Mouse (Mus musculus): ENCODE data around the gene Scrn2. TPM values are rescaled to one million over a fixed set of nuclear protein-coding genes. Genes with fewer than 3 reads are reported as not detected.

Gene Scrn2
- polyA plus RNA-seq, 1 experiment: 21.1 TPM

DNA sequence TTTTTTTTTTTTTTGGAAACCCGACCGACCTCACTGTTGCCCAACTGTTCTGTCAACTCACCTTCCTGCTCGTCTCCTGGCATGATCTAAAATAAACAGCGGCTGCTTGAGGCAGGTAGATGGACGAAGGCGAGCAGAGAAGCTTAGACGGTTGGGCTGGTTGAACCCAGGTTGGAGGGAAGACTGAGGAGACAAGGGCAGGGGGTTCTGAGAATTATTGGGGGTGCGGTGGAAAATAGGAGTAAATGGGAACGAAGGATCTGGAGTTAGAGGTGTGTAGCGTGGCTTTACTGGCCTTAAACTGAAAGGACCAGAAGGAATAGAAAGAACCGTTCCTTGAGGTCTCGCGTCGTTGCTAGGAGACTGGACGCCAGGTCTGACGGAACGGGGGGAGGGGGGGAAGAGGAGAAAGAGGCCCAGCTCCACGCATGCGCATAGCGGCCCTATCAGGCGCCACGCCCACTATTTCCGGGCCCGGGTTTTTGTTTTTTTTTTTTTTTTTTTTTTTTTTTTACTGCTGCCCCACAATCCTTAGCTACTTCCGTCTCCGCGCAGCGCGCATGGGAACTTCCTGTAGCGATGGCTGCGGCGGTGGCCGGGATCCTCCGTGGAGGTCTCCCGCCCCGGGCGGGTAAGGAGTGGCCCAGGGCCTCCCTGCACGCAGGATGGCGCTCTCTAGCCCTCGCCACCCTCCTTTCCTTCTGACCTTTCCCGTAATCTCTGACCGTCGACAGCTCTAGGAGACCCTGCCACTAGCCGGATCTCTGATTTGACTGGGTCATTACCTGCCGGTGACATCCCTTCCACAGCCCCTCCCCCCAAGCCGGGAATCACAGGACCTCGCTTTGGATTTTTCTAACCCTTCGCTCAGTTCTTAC lies 11.5 kb downstream of the Scrn2 start, which contains the start of the genes Lrrc46 and Mrpl10:
Gene Lrrc46 (minus strand): TSS at position 386 of the 878 bp plus-strand sequence.
Gene Mrpl10 (plus strand): TSS at position 539 of the 878 bp plus-strand sequence.
- Histone ChIP-seq H3K4me3 (ENCODE audit: insufficient read depth, poor library complexity, severe bottlenecking) (peak within 1 kb of the TSS; percentile 90), H3K79me3 (ENCODE audit: low read depth) (peaks cover 31% of the 10 kb centered on the region), H3K27me3 (ENCODE audit: control insufficient read depth, insufficient read depth, insufficient read length) (no peaks in the 10 kb centered on the region), H3ac (ENCODE audit: control insufficient read depth, insufficient read length, low read depth) (peak within 1 kb of the TSS; percentile 90), H3K36me3 (ENCODE audit: control insufficient read depth, insufficient read depth) (peaks cover 15% of the 10 kb centered on the region), H3K79me2 (ENCODE audit: control insufficient read depth, insufficient read depth) (peaks cover 38% of the 10 kb centered on the region)
- TF ChIP-seq CEBPB (IDR thresholded peaks at IDR 0.05; ENCODE audit: low read depth): no peak
- no peak for TF ChIP-seq MYOG (IDR thresholded peaks at IDR 0.05; ENCODE audit: control insufficient read depth, extremely low read depth, insufficient read length)
- no peak for TF ChIP-seq USF1 (IDR thresholded peaks at IDR 0.05; ENCODE audit: low read depth)
- peak; percentile 43 for TF ChIP-seq MAX (IDR thresholded peaks at IDR 0.05)
- TF ChIP-seq MYOD1 (IDR thresholded peaks at IDR 0.05; ENCODE audit: control insufficient read depth, insufficient read length, low read depth): no peak

DNA sequence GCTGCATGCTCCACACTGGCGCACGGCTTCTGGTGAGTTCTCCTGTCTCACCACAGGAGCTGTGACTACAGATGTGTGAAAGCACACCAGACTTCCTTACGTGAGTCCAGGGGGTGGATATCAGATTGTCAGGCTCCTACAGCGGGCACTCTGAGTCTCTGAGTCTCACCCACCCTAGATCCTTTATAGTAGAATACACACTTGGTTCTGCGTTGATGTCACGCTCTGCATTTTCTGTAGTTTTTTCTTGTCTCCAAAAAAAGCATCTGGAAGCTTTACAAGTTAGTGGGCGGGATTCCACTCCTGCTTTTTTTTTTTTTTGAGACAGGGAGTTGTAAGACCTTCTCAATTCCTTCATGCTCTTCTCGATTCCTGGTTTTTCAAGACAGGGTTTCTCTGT lies 15.2 kb downstream of the Scrn2 start:
- H3K36me3 ChIP-seq (ENCODE audit: control insufficient read depth, insufficient read depth): peaks cover 33% of the 10 kb centered on the region
- no peak overlapping the region for H3ac ChIP-seq (ENCODE audit: control insufficient read depth, insufficient read length, low read depth)
- no peak for TF ChIP-seq USF1 (IDR thresholded peaks at IDR 0.05; ENCODE audit: low read depth)
- no peak for TF ChIP-seq MYOG (IDR thresholded peaks at IDR 0.05; ENCODE audit: control insufficient read depth, extremely low read depth, insufficient read length)
- no peak for TF ChIP-seq CEBPB (IDR thresholded peaks at IDR 0.05; ENCODE audit: low read depth)
- TF ChIP-seq CTCF (IDR thresholded peaks at IDR 0.05; ENCODE audit: control insufficient read depth, insufficient read depth, insufficient read length): no peak
- no peak for TF ChIP-seq MYOD1 (IDR thresholded peaks at IDR 0.05; ENCODE audit: control insufficient read depth, insufficient read length, low read depth)
- TF ChIP-seq FOSL1 (IDR thresholded peaks at IDR 0.05; ENCODE audit: insufficient read depth, low read length, poor library complexity, severe bottlenecking): no peak
- no peak for TF ChIP-seq MAX (IDR thresholded peaks at IDR 0.05)
- peaks cover 38% of the 10 kb centered on the region for H3K79me2 ChIP-seq (ENCODE audit: control insufficient read depth, insufficient read depth)
- H3K27me3 ChIP-seq (ENCODE audit: control insufficient read depth, insufficient read depth, insufficient read length): no peaks in the 10 kb centered on the region
- no peak overlapping the region for H3K4me3 ChIP-seq (ENCODE audit: insufficient read depth, poor library complexity, severe bottlenecking)
- peaks cover 31% of the 10 kb centered on the region for H3K79me3 ChIP-seq (ENCODE audit: low read depth)

DNA sequence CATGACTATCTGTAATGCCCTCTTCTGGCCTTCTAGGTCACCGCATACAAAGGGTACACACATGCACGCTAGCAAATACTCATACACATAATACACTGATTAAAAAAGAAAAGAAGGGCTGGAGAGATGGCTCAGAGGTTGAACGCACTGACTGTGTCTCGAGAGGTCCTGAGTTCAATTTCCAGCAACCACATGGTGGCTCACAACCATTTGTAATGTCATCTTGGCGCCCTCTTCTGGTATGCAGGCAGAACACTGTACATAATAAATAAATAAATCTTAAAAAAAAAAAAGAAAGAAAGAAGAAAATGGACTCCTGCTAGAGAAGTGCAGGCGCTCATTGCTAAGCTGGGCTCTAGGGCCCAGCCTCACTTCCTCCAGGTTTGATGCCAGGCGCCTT lies 16.1 kb downstream of the Scrn2 start:
- Histone ChIP-seq H3K36me3 (ENCODE audit: control insufficient read depth, insufficient read depth) (peaks cover 33% of the 10 kb centered on the region), H3K79me3 (ENCODE audit: low read depth) (peaks cover 31% of the 10 kb centered on the region), H3ac (ENCODE audit: control insufficient read depth, insufficient read length, low read depth) (no peak overlapping the region), H3K27me3 (ENCODE audit: control insufficient read depth, insufficient read depth, insufficient read length) (no peaks in the 10 kb centered on the region), H3K79me2 (ENCODE audit: control insufficient read depth, insufficient read depth) (peaks cover 38% of the 10 kb centered on the region), H3K4me3 (ENCODE audit: insufficient read depth, poor library complexity, severe bottlenecking) (no peak overlapping the region)
- no peak for TF ChIP-seq MAX (IDR thresholded peaks at IDR 0.05)
- no peak for TF ChIP-seq MYOD1 (IDR thresholded peaks at IDR 0.05; ENCODE audit: control insufficient read depth, insufficient read length, low read depth)
- TF ChIP-seq MYOG (IDR thresholded peaks at IDR 0.05; ENCODE audit: control insufficient read depth, extremely low read depth, insufficient read length): no peak
- TF ChIP-seq CEBPB (IDR thresholded peaks at IDR 0.05; ENCODE audit: low read depth): no peak
- TF ChIP-seq USF1 (IDR thresholded peaks at IDR 0.05; ENCODE audit: low read depth): no peak
- no peak for TF ChIP-seq FOSL1 (IDR thresholded peaks at IDR 0.05; ENCODE audit: insufficient read depth, low read length, poor library complexity, severe bottlenecking)
- no peak for TF ChIP-seq CTCF (IDR thresholded peaks at IDR 0.05; ENCODE audit: control insufficient read depth, insufficient read depth, insufficient read length)

DNA sequence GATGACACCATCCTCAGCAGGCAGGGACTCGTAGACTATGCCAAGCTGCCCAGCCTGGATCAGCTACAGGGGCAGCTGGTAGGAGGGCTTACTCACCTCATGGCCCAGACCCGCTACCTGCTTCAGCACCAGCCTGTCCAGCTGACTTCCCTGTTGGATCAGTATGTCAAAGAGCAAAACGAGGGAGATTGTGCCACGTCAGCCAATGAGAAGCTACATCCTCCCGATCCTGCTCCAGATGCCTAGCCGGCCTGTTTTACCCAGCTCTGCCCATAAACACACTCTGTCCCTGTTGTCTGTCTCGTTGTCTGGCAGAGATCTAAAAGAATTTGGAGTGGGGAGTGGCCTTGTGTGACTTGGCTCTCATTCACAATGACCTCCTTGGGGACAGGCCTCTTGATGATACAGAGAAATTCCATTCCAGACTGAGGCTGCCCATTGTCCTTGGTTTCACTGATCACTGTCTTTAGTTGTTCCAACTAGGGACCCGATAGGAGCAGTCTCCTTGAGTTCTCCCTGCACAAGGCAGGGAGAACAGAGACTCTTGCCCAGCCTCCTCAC lies 18.4 kb downstream of the Scrn2 start:
- Histone ChIP-seq H3K4me3 (ENCODE audit: insufficient read depth, poor library complexity, severe bottlenecking) (no peak overlapping the region), H3K79me3 (ENCODE audit: low read depth) (peaks cover 15% of the 10 kb centered on the region), H3ac (ENCODE audit: control insufficient read depth, insufficient read length, low read depth) (no peak overlapping the region), H3K27me3 (ENCODE audit: control insufficient read depth, insufficient read depth, insufficient read length) (no peaks in the 10 kb centered on the region), H3K36me3 (ENCODE audit: control insufficient read depth, insufficient read depth) (peaks cover 33% of the 10 kb centered on the region), H3K79me2 (ENCODE audit: control insufficient read depth, insufficient read depth) (peaks cover 18% of the 10 kb centered on the region)
- no peak for TF ChIP-seq USF1 (IDR thresholded peaks at IDR 0.05; ENCODE audit: low read depth)

DNA sequence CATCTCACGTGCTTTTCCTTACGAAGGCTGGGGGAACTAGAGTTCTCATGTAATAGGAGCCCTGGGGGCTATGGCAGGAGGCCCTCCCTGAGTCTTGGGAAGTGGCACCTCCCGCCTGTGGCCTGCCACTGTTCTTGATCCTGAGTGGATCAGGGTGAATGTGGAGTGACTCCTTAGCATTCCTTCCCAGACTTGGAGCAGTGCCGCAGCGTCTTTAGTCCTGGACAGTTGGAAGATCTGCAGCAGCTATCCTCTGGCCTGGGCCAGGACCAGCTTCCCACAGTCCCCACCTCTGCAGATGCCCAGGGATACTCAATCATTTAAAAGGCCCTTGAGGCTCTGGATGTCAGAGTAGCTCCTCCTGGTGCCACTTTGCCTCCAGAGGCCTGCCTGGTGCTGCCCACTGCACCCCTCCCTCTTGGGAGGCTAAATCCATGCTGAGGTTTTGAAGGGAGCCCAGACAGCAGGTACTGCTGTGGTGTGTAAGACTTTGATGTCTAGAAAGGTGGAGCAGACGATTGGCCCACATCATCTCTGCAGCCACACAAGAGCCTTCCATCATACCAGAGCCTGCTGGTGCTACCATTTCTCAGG lies 19.9 kb downstream of the Scrn2 start:
- Histone ChIP-seq H3K4me3 (ENCODE audit: insufficient read depth, poor library complexity, severe bottlenecking) (no peak overlapping the region), H3K79me3 (ENCODE audit: low read depth) (peaks cover 5% of the 10 kb centered on the region), H3K36me3 (ENCODE audit: control insufficient read depth, insufficient read depth) (peaks cover 26% of the 10 kb centered on the region), H3K79me2 (ENCODE audit: control insufficient read depth, insufficient read depth) (peaks cover 4% of the 10 kb centered on the region), H3ac (ENCODE audit: control insufficient read depth, insufficient read length, low read depth) (no peak overlapping the region), H3K27me3 (ENCODE audit: control insufficient read depth, insufficient read depth, insufficient read length) (no peaks in the 10 kb centered on the region)
- TF ChIP-seq MYOG (IDR thresholded peaks at IDR 0.05; ENCODE audit: control insufficient read depth, extremely low read depth, insufficient read length): no peak
- no peak for TF ChIP-seq USF1 (IDR thresholded peaks at IDR 0.05; ENCODE audit: low read depth)
- no peak for TF ChIP-seq CEBPB (IDR thresholded peaks at IDR 0.05; ENCODE audit: low read depth)
- TF ChIP-seq FOSL1 (IDR thresholded peaks at IDR 0.05; ENCODE audit: insufficient read depth, low read length, poor library complexity, severe bottlenecking): no peak
- no peak for TF ChIP-seq MYOD1 (IDR thresholded peaks at IDR 0.05; ENCODE audit: control insufficient read depth, insufficient read length, low read depth)
- TF ChIP-seq MAX (IDR thresholded peaks at IDR 0.05): no peak
- TF ChIP-seq CTCF (IDR thresholded peaks at IDR 0.05; ENCODE audit: control insufficient read depth, insufficient read depth, insufficient read length): no peak

Data from C2C12 (cell line).